Mouse (Mus musculus) kidney, postnatal 25 days (tissue): Measurements from ENCODE around the gene Rnf135.
"Not testable (repeated sequence)": the region's sequence is repeated elsewhere in the genome, so short reads cannot be mapped to it uniquely, and the experiment has no call there.

Experiments
- DNase-seq, 2 experiments: peaks; one replicate each; pipeline ENCODE4 v3.0.0; 2021; ENCODE audit warnings: mixed read lengths in 2 of 2

Rnf135 gene

GRCm38 (mm10) chr11:80202296-80202695 lies 18.6 kb downstream of the Rnf135 start:
- DNase-seq = peak; percentile 30 to 55

GRCm38 (mm10) chr11:80204037-80204436 lies 20.4 kb downstream of the Rnf135 start:
- no peak for DNase-seq

GRCm38 (mm10) chr11:80204941-80205340 lies 21.3 kb downstream of the Rnf135 start:
- no peak for DNase-seq

GRCm38 (mm10) chr11:80208465-80208859 lies 24.8 kb downstream of the Rnf135 start:
- DNase-seq = no peak

DNA sequence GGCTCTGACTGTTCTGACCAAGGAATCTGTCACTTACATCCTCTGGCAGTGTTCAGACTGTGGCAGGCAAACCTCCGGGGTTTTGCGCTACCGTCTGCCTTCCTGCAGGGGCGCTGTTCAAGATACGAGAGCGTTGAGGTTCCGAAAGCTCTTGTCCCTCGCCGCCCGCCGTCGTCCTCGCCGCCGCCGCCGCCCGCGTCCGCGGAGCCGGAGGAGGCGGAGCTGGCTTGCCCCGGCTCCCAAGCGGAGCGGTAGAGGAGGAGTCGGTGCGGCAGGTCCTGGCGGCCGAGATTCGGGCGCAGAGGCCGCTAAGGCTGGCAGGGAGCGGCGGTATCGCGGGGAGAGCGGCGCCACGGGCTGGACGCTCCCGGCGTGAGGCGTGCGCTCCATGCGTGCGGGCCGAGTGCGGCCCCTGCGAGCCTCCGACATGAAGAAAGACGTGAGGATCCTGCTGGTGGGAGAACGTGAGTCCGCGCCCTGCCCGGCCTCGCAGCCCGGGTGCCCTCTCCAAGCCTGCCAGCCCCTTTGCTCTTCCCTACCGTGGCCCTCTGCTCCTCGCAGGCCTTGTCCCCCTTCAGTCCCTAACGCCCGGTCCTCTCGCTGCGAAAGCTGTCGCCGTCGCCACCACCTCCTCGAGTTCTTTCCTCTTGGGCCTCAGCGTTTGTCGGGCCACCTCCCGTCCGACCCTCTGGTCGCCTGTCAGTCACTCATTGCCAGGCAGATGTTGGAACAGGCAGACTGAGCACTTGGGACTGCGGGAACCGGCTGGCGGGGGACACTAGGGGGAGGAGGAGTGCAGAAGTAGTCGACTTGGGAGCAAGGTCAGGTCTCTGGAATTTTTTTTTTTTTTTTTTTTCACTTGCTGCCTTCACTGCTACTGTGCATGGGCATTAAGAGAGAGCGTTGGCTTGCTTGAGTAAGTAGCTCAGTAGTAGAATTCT lies 25.5 kb downstream of the Rnf135 start, which contains the start of gene Rhot1:
Gene Rhot1, plus strand, starts transcription at position 160 of the 941 bp plus-strand sequence.
- peak; percentile 97 for DNase-seq

GRCm38 (mm10) chr11:80210321-80210720 lies 26.7 kb downstream of the Rnf135 start:
- DNase-seq = no peak

DNA sequence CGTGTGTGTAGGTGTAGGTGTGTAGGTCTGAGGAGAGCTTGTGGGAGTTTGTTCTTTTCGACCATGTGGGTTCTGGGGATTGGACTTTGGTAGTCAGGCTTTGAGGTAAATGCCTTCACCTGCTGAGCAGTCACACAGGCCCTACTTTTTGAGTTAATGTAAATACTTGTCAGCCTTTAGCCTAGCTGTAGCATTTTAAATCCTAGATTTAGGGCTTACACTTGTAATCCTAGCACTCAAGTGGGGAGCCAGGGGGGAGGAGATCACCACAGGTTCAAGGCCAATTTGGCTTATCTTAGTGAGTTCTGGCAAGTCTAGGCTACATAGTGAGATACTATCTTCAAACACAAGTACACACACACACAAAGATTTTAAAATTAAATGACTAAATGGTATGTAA lies 28.6 kb downstream of the Rnf135 start:
- no peak for DNase-seq

GRCm38 (mm10) chr11:80215291-80215690 lies 31.6 kb downstream of the Rnf135 start:
- peak; percentile 21 to 67 for DNase-seq

DNA sequence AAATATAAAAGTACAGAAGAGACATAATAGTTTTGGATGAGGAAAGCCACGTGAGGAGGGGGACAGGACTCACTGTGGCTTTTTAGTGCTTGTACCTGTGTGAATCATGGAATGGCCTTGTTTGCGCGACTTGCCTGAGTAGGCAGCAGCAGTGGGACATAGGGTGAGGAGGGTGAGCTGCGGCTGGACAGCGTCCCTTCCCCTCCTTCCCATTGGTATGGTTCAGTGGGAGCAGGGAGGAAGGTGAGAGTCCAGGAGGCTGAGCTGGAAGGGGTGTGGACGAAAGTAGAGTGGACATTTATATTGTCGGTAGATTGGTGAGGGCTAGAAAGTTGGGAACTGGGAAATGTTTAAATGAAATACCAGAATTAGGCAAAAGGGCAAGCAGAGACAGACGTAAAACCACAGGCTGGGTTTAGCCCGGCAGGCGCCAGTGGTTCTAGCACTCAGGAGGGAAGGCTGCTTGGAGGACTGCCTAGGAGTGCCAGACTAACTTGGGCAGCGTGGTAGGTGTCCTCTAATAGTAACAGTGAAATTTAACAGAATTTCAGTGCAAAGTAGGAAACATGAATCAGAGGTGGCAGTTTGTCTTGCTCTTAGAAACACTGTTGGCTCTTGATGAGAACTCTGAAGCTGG lies 35.1 kb downstream of the Rnf135 start:
- peak in 1 of 2 experiments; percentile 55 for DNase-seq

GRCm38 (mm10) chr11:80230066-80230465 lies 46.4 kb downstream of the Rnf135 start:
- DNase-seq = not testable (repeated sequence)

- no peak for DNase-seq
These were observed 53.6 kb downstream of the Rnf135 start for GRCm38 (mm10) chr11:80237278-80237677.

DNA sequence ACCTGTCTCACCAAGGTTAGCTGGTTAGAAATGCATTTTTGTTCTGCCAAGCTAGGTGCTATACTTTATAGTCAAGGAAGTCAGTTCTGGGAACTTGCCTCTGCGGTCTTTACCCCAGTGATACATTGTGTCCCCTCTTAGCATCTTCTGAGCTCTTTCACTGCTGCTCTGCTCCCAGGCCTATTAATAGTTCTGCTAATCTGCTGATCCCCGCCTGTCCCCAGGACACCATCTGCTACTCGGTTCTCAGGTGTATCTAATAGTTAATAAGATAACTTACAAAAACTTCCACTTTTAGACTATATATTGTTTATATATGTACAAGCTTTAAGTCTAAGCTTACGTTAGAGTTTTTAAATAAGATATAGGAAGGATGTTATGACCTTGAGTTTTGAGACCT lies 54.7 kb downstream of the Rnf135 start:
- DNase-seq = no peak

- no peak for DNase-seq
These were observed 63.4 kb downstream of the Rnf135 start for GRCm38 (mm10) chr11:80247026-80247425.

- DNase-seq = no peak
These were observed 64.9 kb downstream of the Rnf135 start for GRCm38 (mm10) chr11:80248531-80248930.
